Mouse (Mus musculus): ENCODE measurements around the gene Atg16l2. TPM values are rescaled to one million over a fixed set of nuclear protein-coding genes. Genes with fewer than 3 reads are reported as not detected.

Atg16l2 gene
- polyA plus RNA-seq (2014; fragmentation: Nextera tagmentation; extraction: Ambion mirVana), result 13.7 and 18.9 TPM in 2 replicates

- peak within 1 kb of the TSS; percentile 80 for H3K9ac ChIP-seq (ENCODE audit: low read depth, low read length)
- H3K27me3 ChIP-seq (ENCODE audit: control insufficient read depth, insufficient read depth, low read length), result peaks cover 28% of the 10 kb centered on the region
- ATAC-seq (replicated peaks; ENCODE audit: insufficient number of reproducible peaks, low FRiP score, low TSS enrichment), result peak; percentile 87
- peak within 1 kb of the TSS; percentile 91 for H3K4me2 ChIP-seq
- H3K27ac ChIP-seq (ENCODE audit: low read depth, low read length), result peak within 1 kb of the TSS; percentile 73
- H3K9me3 ChIP-seq (replicated peaks; ENCODE audit: control insufficient read depth, low read length), result no peaks in the 10 kb centered on the region
- peak within 1 kb of the TSS; percentile 76 for H3K4me3 ChIP-seq (ENCODE audit: low read depth, low read length)
- H3K36me3 ChIP-seq (ENCODE audit: control insufficient read depth, insufficient read depth, low read length), result no peaks in the 10 kb centered on the region
- under 1% methylated on average over 39 of the region's 39 CpGs for WGBS (ENCODE audit: insufficient replicate concordance)
- peaks cover 13% of the 10 kb centered on the region for H3K4me1 ChIP-seq (ENCODE audit: control insufficient read depth, insufficient read depth, low read length)
These were observed at the start of gene Atg16l2 for GRCm38 (mm10) chr7:101301881-101302456. Atg16l2 (minus strand) TSS chr7:101302251.

- Histone ChIP-seq H3K9ac (ENCODE audit: low read depth, low read length) (no peak overlapping the region), H3K27me3 (ENCODE audit: control insufficient read depth, insufficient read depth, low read length) (peaks cover 42% of the 10 kb centered on the region), H3K27ac (ENCODE audit: low read depth, low read length) (no peak overlapping the region), H3K9me3 (replicated peaks; ENCODE audit: control insufficient read depth, low read length) (no peaks in the 10 kb centered on the region), H3K36me3 (ENCODE audit: control insufficient read depth, insufficient read depth, low read length) (no peaks in the 10 kb centered on the region), H3K4me3 (ENCODE audit: low read depth, low read length) (no peak overlapping the region), H3K4me1 (ENCODE audit: control insufficient read depth, insufficient read depth, low read length) (peaks cover 30% of the 10 kb centered on the region), H3K4me2 (0 out of 2 replicates have a peak overlapping the region, but pooled peaks have one; percentile 18)
- 41% methylated on average over 2 of the region's 2 CpGs for WGBS (ENCODE audit: insufficient replicate concordance)
- ATAC-seq (replicated peaks; ENCODE audit: insufficient number of reproducible peaks, low FRiP score, low TSS enrichment), result no peak
These were observed 47.8 kb upstream of the Atg16l2 start for GRCm38 (mm10) chr7:101349861-101350260.

GRCm38 (mm10) chr7:101348312-101348711 is 46.3 kb upstream of the Atg16l2 start:
- H3K36me3 ChIP-seq (ENCODE audit: control insufficient read depth, insufficient read depth, low read length), result no peaks in the 10 kb centered on the region
- no peak; the same call in 1 of the 2 replicates for ATAC-seq (replicated peaks; ENCODE audit: insufficient number of reproducible peaks, low FRiP score, low TSS enrichment)
- H3K4me1 ChIP-seq (ENCODE audit: control insufficient read depth, insufficient read depth, low read length), result peaks cover 36% of the 10 kb centered on the region
- H3K9ac ChIP-seq (ENCODE audit: low read depth, low read length), result peak overlapping the region; percentile 63
- no peak overlapping the region for H3K27ac ChIP-seq (ENCODE audit: low read depth, low read length)
- no peaks in the 10 kb centered on the region for H3K9me3 ChIP-seq (replicated peaks; ENCODE audit: control insufficient read depth, low read length)
- H3K4me2 ChIP-seq, result peak overlapping the region; percentile 84
- peak overlapping the region; percentile 49 for H3K4me3 ChIP-seq (ENCODE audit: low read depth, low read length)
- H3K27me3 ChIP-seq (ENCODE audit: control insufficient read depth, insufficient read depth, low read length), result peaks cover 39% of the 10 kb centered on the region
- WGBS (ENCODE audit: insufficient replicate concordance), result 5% methylated on average over 13 of the region's 13 CpGs

- H3K9ac ChIP-seq (ENCODE audit: low read depth, low read length), result peak within 1 kb of the TSS; percentile 63
- peak within 1 kb of the TSS; percentile 84 for H3K4me2 ChIP-seq
- H3K9me3 ChIP-seq (replicated peaks; ENCODE audit: control insufficient read depth, low read length), result no peaks in the 10 kb centered on the region
- ATAC-seq (replicated peaks; ENCODE audit: insufficient number of reproducible peaks, low FRiP score, low TSS enrichment), result peak; percentile 43; the same call in 1 of the 2 replicates
- no peaks in the 10 kb centered on the region for H3K36me3 ChIP-seq (ENCODE audit: control insufficient read depth, insufficient read depth, low read length)
- under 1% methylated on average over 35 of the region's 35 CpGs for WGBS (ENCODE audit: insufficient replicate concordance)
- H3K27me3 ChIP-seq (ENCODE audit: control insufficient read depth, insufficient read depth, low read length), result peaks cover 37% of the 10 kb centered on the region
- peak within 1 kb of the TSS; percentile 49 for H3K4me3 ChIP-seq (ENCODE audit: low read depth, low read length)
- no peak within 1 kb of the TSS for H3K27ac ChIP-seq (ENCODE audit: low read depth, low read length)
- peaks cover 38% of the 10 kb centered on the region for H3K4me1 ChIP-seq (ENCODE audit: control insufficient read depth, insufficient read depth, low read length)
These were observed 45.8 kb upstream of the Atg16l2 start, which contains the start of gene Arap1 for GRCm38 (mm10) chr7:101347767-101348270. Arap1 (plus strand) TSS chr7:101348067.

- Histone ChIP-seq H3K9me3 (replicated peaks; ENCODE audit: control insufficient read depth, low read length) (no peaks in the 10 kb centered on the region), H3K4me3 (ENCODE audit: low read depth, low read length) (no peak overlapping the region), H3K27ac (ENCODE audit: low read depth, low read length) (no peak overlapping the region), H3K4me2 (no peak overlapping the region), H3K4me1 (ENCODE audit: control insufficient read depth, insufficient read depth, low read length) (peaks cover 46% of the 10 kb centered on the region), H3K27me3 (ENCODE audit: control insufficient read depth, insufficient read depth, low read length) (peaks cover 32% of the 10 kb centered on the region), H3K9ac (ENCODE audit: low read depth, low read length) (no peak overlapping the region), H3K36me3 (ENCODE audit: control insufficient read depth, insufficient read depth, low read length) (no peaks in the 10 kb centered on the region)
- no peak for ATAC-seq (replicated peaks; ENCODE audit: insufficient number of reproducible peaks, low FRiP score, low TSS enrichment)
- 60% methylated on average over 2 of the region's 2 CpGs for WGBS (ENCODE audit: insufficient replicate concordance)
These were observed 44.9 kb upstream of the Atg16l2 start for GRCm38 (mm10) chr7:101346991-101347390.

GRCm38 (mm10) chr7:101344892-101345291 is 42.8 kb upstream of the Atg16l2 start:
- Histone ChIP-seq H3K27me3 (ENCODE audit: control insufficient read depth, insufficient read depth, low read length) (peaks cover 24% of the 10 kb centered on the region), H3K4me3 (ENCODE audit: low read depth, low read length) (no peak overlapping the region), H3K36me3 (ENCODE audit: control insufficient read depth, insufficient read depth, low read length) (no peaks in the 10 kb centered on the region), H3K9me3 (replicated peaks; ENCODE audit: control insufficient read depth, low read length) (no peaks in the 10 kb centered on the region), H3K9ac (ENCODE audit: low read depth, low read length) (no peak overlapping the region), H3K4me1 (ENCODE audit: control insufficient read depth, insufficient read depth, low read length) (peaks cover 50% of the 10 kb centered on the region), H3K4me2 (no peak overlapping the region), H3K27ac (ENCODE audit: low read depth, low read length) (peak overlapping the region; percentile 37; the same call in 1 of the 2 replicates)
- WGBS (ENCODE audit: insufficient replicate concordance), result 33% methylated on average over 4 of the region's 4 CpGs
- no peak for ATAC-seq (replicated peaks; ENCODE audit: insufficient number of reproducible peaks, low FRiP score, low TSS enrichment)

- WGBS (ENCODE audit: insufficient replicate concordance), result 61% methylated on average over 7 of the region's 7 CpGs
- H3K36me3 ChIP-seq (ENCODE audit: control insufficient read depth, insufficient read depth, low read length), result no peaks in the 10 kb centered on the region
- peaks cover 41% of the 10 kb centered on the region for H3K4me1 ChIP-seq (ENCODE audit: control insufficient read depth, insufficient read depth, low read length)
- no peak overlapping the region for H3K9ac ChIP-seq (ENCODE audit: low read depth, low read length)
- H3K4me3 ChIP-seq (ENCODE audit: low read depth, low read length), result no peak overlapping the region
- no peaks in the 10 kb centered on the region for H3K9me3 ChIP-seq (replicated peaks; ENCODE audit: control insufficient read depth, low read length)
- ATAC-seq (replicated peaks; ENCODE audit: insufficient number of reproducible peaks, low FRiP score, low TSS enrichment), result no peak
- no peak overlapping the region for H3K27ac ChIP-seq (ENCODE audit: low read depth, low read length)
- H3K4me2 ChIP-seq, result no peak overlapping the region
- H3K27me3 ChIP-seq (ENCODE audit: control insufficient read depth, insufficient read depth, low read length), result peaks cover 13% of the 10 kb centered on the region
These were observed 41.1 kb upstream of the Atg16l2 start for GRCm38 (mm10) chr7:101343135-101343534.

- Histone ChIP-seq H3K9ac (ENCODE audit: low read depth, low read length) (0 out of 2 replicates have a peak overlapping the region, but pooled peaks have one; percentile 40), H3K4me3 (ENCODE audit: low read depth, low read length) (no peak overlapping the region), H3K9me3 (replicated peaks; ENCODE audit: control insufficient read depth, low read length) (no peaks in the 10 kb centered on the region), H3K27ac (ENCODE audit: low read depth, low read length) (no peak overlapping the region), H3K4me2 (no peak overlapping the region), H3K4me1 (ENCODE audit: control insufficient read depth, insufficient read depth, low read length) (peaks cover 32% of the 10 kb centered on the region), H3K36me3 (ENCODE audit: control insufficient read depth, insufficient read depth, low read length) (no peaks in the 10 kb centered on the region), H3K27me3 (ENCODE audit: control insufficient read depth, insufficient read depth, low read length) (peaks cover 9% of the 10 kb centered on the region)
- no peak for ATAC-seq (replicated peaks; ENCODE audit: insufficient number of reproducible peaks, low FRiP score, low TSS enrichment)
- WGBS (ENCODE audit: insufficient replicate concordance), result 62% methylated on average over 6 of the region's 6 CpGs
These were observed 39.4 kb upstream of the Atg16l2 start for GRCm38 (mm10) chr7:101341405-101341804.
